Mouse (Mus musculus): ENCODE results near the gene Cd99l2. TPM values are rescaled to one million over a fixed set of nuclear protein-coding genes. Genes with fewer than 3 reads are reported as not detected.

Gene Cd99l2
- polyA plus RNA-seq, 1 experiment from 2014 or later, result 43.2 TPM

DNA sequence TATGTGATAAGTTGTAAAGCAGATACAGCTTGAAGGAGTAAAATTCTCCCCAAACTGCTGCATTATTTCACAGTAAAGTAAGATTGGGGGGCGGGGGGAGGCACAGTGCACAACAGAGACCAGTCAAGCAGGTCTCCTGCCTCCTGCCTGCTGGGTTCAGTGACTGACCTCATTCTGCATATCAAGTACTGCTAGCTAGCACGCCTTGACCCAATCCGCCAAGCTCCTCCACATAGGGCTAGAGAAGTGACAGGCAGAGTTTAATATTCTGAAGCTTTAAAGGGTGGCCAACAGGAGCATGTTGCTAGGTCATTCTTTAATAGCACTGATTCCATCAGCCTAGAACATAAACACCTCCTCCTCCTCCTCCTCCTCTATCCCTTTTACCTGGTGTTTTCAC is 79.9 kb downstream of the Cd99l2 start:
- no peak for ATAC-seq
- H3K4me1 ChIP-seq, result no peaks in the 10 kb centered on the region
- 82% methylated on average over 3 of the region's 3 CpGs for WGBS
- no peaks in the 10 kb centered on the region for H3K9me3 ChIP-seq (replicated peaks)
- H3K4me3 ChIP-seq, result no peak overlapping the region
- H3K36me3 ChIP-seq (ENCODE audit: poor library complexity, severe bottlenecking), result no peaks in the 10 kb centered on the region
- no peak overlapping the region for H3K4me2 ChIP-seq
- no peak overlapping the region for H3K9ac ChIP-seq
- no peak overlapping the region for H3K27ac ChIP-seq
- H3K27me3 ChIP-seq, result no peaks in the 10 kb centered on the region

- H3K27me3 ChIP-seq, result no peaks in the 10 kb centered on the region
- 71% methylated on average over 1 of the region's 1 CpGs for WGBS
- H3K4me1 ChIP-seq, result no peaks in the 10 kb centered on the region
- no peaks in the 10 kb centered on the region for H3K9me3 ChIP-seq (replicated peaks)
- no peak overlapping the region for H3K9ac ChIP-seq
- no peak overlapping the region for H3K27ac ChIP-seq
- no peaks in the 10 kb centered on the region; the same call in 1 of the 2 replicates for H3K36me3 ChIP-seq (ENCODE audit: poor library complexity, severe bottlenecking)
- no peak overlapping the region for H3K4me2 ChIP-seq
- ATAC-seq, result no peak
- H3K4me3 ChIP-seq, result no peak overlapping the region
Observed at GRCm38 (mm10) chrX:71408386-71408785, 84.3 kb downstream of the Cd99l2 start.

DNA sequence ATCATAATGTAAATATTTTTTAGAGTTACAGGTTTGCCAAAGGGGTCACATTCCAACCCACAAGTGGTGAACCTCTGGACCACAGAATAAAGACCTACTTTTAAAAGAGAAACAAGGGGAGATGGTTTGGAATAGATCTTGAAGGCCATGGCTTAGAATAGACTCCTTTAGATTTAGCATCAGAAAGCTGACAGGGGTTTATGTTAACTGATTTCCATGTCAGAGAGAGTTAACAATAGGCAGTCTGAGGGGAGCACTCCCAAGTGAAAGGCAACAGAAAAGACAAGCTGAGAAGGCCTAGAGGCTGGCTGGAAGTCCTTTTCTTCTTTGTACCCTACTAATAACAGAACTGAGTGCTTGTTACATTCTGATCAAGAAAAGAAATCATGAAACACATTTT is 86.4 kb downstream of the Cd99l2 start:
- no peak for ATAC-seq
- Histone ChIP-seq H3K27me3 (no peaks in the 10 kb centered on the region), H3K27ac (no peak overlapping the region), H3K4me3 (no peak overlapping the region), H3K9me3 (replicated peaks) (no peaks in the 10 kb centered on the region), H3K4me2 (no peak overlapping the region), H3K4me1 (no peaks in the 10 kb centered on the region), H3K36me3 (ENCODE audit: poor library complexity, severe bottlenecking) (peaks cover 5% of the 10 kb centered on the region; the same call in 1 of the 2 replicates), H3K9ac (no peak overlapping the region)

- Histone ChIP-seq H3K36me3 (ENCODE audit: poor library complexity, severe bottlenecking) (no peaks in the 10 kb centered on the region), H3K9me3 (replicated peaks) (no peaks in the 10 kb centered on the region), H3K27ac (no peak overlapping the region), H3K4me1 (no peaks in the 10 kb centered on the region), H3K4me2 (no peak overlapping the region), H3K4me3 (no peak overlapping the region), H3K27me3 (no peaks in the 10 kb centered on the region), H3K9ac (no peak overlapping the region)
- ATAC-seq, result no peak
- 80% methylated on average over 4 of the region's 4 CpGs for WGBS
Observed at GRCm38 (mm10) chrX:71396326-71396725, 96.3 kb downstream of the Cd99l2 start.

- H3K27ac ChIP-seq, result no peak overlapping the region
- H3K4me1 ChIP-seq, result no peaks in the 10 kb centered on the region
- no peaks in the 10 kb centered on the region for H3K9me3 ChIP-seq (replicated peaks)
- no peak overlapping the region for H3K9ac ChIP-seq
- no peak overlapping the region for H3K4me3 ChIP-seq
- H3K27me3 ChIP-seq, result no peaks in the 10 kb centered on the region
- 0 out of 2 replicates have a peak, but pooled peaks have one; percentile 16 for ATAC-seq
- 45% methylated on average over 5 of the region's 5 CpGs for WGBS
- no peak overlapping the region for H3K4me2 ChIP-seq
- no peaks in the 10 kb centered on the region for H3K36me3 ChIP-seq (ENCODE audit: poor library complexity, severe bottlenecking)
Observed at GRCm38 (mm10) chrX:71381571-71381970, 111.1 kb downstream of the Cd99l2 start.

- H3K9me3 ChIP-seq (replicated peaks), result no peaks in the 10 kb centered on the region
- no peak overlapping the region for H3K4me2 ChIP-seq
- no peaks in the 10 kb centered on the region for H3K27me3 ChIP-seq
- H3K4me3 ChIP-seq, result no peak overlapping the region
- no peaks in the 10 kb centered on the region for H3K36me3 ChIP-seq (ENCODE audit: poor library complexity, severe bottlenecking)
- no peak for ATAC-seq
- WGBS, result 82% methylated on average over 2 of the region's 2 CpGs
- H3K27ac ChIP-seq, result no peak overlapping the region
- no peak overlapping the region for H3K9ac ChIP-seq
- no peaks in the 10 kb centered on the region for H3K4me1 ChIP-seq
Observed at GRCm38 (mm10) chrX:71378435-71378834, 114.2 kb downstream of the Cd99l2 start.

- 90% methylated on average over 1 of the region's 1 CpGs for WGBS
- ATAC-seq, result no peak
- Histone ChIP-seq H3K36me3 (ENCODE audit: poor library complexity, severe bottlenecking) (no peaks in the 10 kb centered on the region), H3K27me3 (no peaks in the 10 kb centered on the region), H3K4me1 (no peaks in the 10 kb centered on the region), H3K4me2 (no peak overlapping the region), H3K9me3 (replicated peaks) (no peaks in the 10 kb centered on the region), H3K9ac (no peak overlapping the region), H3K4me3 (no peak overlapping the region), H3K27ac (no peak overlapping the region)
Observed at GRCm38 (mm10) chrX:71376781-71377180, 115.9 kb downstream of the Cd99l2 start.

Small RNA genes lying within 50 kb of the gene (microRNA-seq; reads per million reads assigned to microRNA genes)
- not detected for gene Gm23945

Other genes starting within 250 kb of the Cd99l2 start
- 16.1 and 16.3 TPM in 2 replicates for gene Mtmr1, start 128.1 kb downstream of the Cd99l2 start, polyA plus RNA-seq (2015; fragmentation: Nextera tagmentation; extraction: Ambion mirVana)
- gene Hmgb3, start 63.1 kb upstream of the Cd99l2 start, polyA plus RNA-seq (2015; fragmentation: Nextera tagmentation; extraction: Ambion mirVana), result 789 and 790 TPM in 2 replicates
- 1.7 and 2.8 TPM in 2 replicates for gene Gpr50, start 170.8 kb upstream of the Cd99l2 start, polyA plus RNA-seq (2015; fragmentation: Nextera tagmentation; extraction: Ambion mirVana)

Measured in forebrain, embryonic 13.5 days (tissue).